Mouse (Mus musculus): Measurements from ENCODE around the gene Sap25.

- TF ChIP-seq CTCF (IDR thresholded peaks at IDR 0.05; ENCODE audit: control insufficient read depth, insufficient read depth, insufficient replicate concordance, low read depth, low read length), result no peak
- no peak for TF ChIP-seq POLR2A (IDR thresholded peaks at IDR 0.05; ENCODE audit: control insufficient read depth, low read depth, low read length)
Measured at GRCm38 (mm10) chr5:137682526-137682925, 41.4 kb downstream of the Sap25 start.

All from testis, adult 2 months (tissue).